ENCODE assay signal across 8 mouse cellular contexts in the genomic region with DNA sequence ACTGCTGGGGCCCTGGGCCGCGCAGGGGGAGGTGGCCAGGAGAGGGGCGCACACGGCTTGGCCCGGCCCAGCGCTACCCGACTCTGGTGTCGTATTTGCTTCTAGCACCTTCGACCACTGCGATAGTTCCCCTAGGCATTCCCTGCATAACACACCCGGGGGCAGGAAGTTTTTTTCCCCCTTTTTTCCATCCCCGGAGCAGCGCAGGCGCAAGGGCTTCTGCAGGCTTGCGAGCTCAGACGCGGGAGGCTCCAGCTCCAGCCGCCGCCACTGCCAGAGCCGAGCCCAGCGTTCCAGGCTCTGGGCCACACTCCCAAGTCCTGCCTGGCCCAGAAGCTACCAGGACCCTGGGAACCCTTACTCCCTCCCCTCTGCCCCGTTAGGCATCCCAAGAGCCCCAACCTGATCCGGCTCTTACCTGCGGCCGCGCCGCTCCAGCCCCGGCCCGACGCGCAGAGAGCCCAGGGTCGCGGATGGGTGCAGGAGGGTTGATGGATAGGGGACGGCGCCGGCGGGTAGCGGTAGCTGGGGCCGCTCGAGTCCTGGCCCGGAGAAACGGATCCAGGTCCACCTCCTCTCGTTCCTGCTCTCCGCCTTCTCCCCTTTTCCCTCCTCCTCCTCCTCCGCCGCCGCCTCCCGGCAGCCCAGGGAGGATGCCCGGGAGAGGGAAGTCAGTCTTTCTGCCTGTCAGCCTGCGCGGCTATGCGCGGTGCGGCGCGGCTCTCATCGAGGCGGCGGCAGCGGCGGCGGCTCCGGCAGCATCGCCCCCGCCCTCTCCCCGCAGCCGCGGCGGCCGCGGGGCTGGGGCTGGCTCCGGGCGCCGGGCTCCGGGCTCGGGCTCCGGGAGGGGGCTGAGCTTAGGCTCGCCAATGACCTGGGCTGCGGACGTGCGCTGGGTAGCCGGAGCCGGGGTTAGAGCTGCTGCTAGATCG. TPM values are rescaled to one million over a fixed set of nuclear protein-coding genes. Genes with fewer than 3 reads are reported as not detected.
DNase-seq lines count a peak whose midpoint lies in the region; ATAC-seq and TF ChIP-seq lines count a peak whose summit lies in the region.

No protein-coding gene starts in this region.

- WGBS in intestine, postnatal 0 days, result under 1% methylated on average over 77 of the region's 84 CpGs
- WGBS in liver, embryonic 14.5 days (ENCODE audit: insufficient replicate concordance), result 2% methylated on average over 71 of the region's 84 CpGs

- H3K4me3 ChIP-seq in left cerebral cortex, adult 2 months, result peak overlapping the region; percentile 71
- H3K4me3 ChIP-seq in gastrocnemius, adult 2 months, result peak overlapping the region; percentile 86
- H3K4me3 ChIP-seq in intestine, postnatal 0 days (ENCODE audit: low read depth, low read length), result peak overlapping the region; percentile 70
- H3K4me3 ChIP-seq in liver, embryonic 14.5 days (ENCODE audit: insufficient read depth in 1 of 2, low read depth in 2 of 2, low read length in 2 of 2), result peak overlapping the region; percentile 20 to 46

- TF ChIP-seq CTCF in left cerebral cortex, adult 2 months (IDR thresholded peaks at IDR 0.05), result no peak; the same call in 1 of the 2 replicates
- no peak for TF ChIP-seq CTCF in gastrocnemius, adult 2 months (IDR thresholded peaks at IDR 0.05)
- no peak for TF ChIP-seq CTCF in intestine, postnatal 0 days (IDR thresholded peaks at IDR 0.05; ENCODE audit: low read depth)
- no peak for TF ChIP-seq CTCF in liver, embryonic 14.5 days (IDR thresholded peaks at IDR 0.05; ENCODE audit: low read depth)

- H3K9me3 ChIP-seq in intestine, postnatal 0 days (ENCODE audit: control insufficient read depth), result no peaks in the 10 kb centered on the region
- no peaks in the 10 kb centered on the region for H3K9me3 ChIP-seq in liver, embryonic 14.5 days (ENCODE audit: control insufficient read depth, low read length)

- peak overlapping the region; percentile 99 for H3K27ac ChIP-seq in left cerebral cortex, adult 2 months
- peak overlapping the region; percentile 82 for H3K27ac ChIP-seq in gastrocnemius, adult 2 months
- H3K27ac ChIP-seq in intestine, postnatal 0 days (ENCODE audit: low read depth, low read length), result 0 out of 2 replicates have a peak overlapping the region, but pooled peaks have one; percentile 15
- no peak overlapping the region for H3K27ac ChIP-seq in liver, embryonic 14.5 days

- H3K4me2 ChIP-seq in intestine, postnatal 0 days (replicated peaks; ENCODE audit: low read depth), result peak overlapping the region; percentile 95
- H3K4me2 ChIP-seq in liver, embryonic 14.5 days (ENCODE audit: low read depth), result peak overlapping the region; percentile 59

- H3K4me1 ChIP-seq in intestine, postnatal 0 days (replicated peaks; ENCODE audit: control insufficient read depth, insufficient read depth, low read length), result 0 out of 2 replicates have a peak, but pooled peaks cover 2% of the 10 kb centered on the region
- no peaks in the 10 kb centered on the region for H3K4me1 ChIP-seq in liver, embryonic 14.5 days (replicated peaks; ENCODE audit: control insufficient read depth in 2 of 2, insufficient read depth in 2 of 2, low read length in 1 of 2)

- peak; percentile 61 to 66 for DNase-seq in left cerebral cortex, adult 2 months (ENCODE audit: extremely low spot score in 1 of 2, low spot score in 2 of 2)
- DNase-seq in left cerebral cortex, adult 11 months (ENCODE audit: low spot score), result no peak
- peak; percentile 67 for DNase-seq in cerebellum, adult 9-11 months
- DNase-seq in gastrocnemius, adult 2 months, result peak; percentile 63
- no peak for DNase-seq in liver, embryonic 14.5 days (ENCODE audit: low read depth in 3 of 3, low spot score in 3 of 3)
- DNase-seq in ovary, postnatal 14 days (ENCODE audit: low spot score), result peak; percentile 9
- no peak for DNase-seq in spleen, adult 12 weeks (ENCODE audit: low spot score)

- no peaks in the 10 kb centered on the region for H3K36me3 ChIP-seq in intestine, postnatal 0 days (ENCODE audit: control insufficient read depth, insufficient read depth)
- no peaks in the 10 kb centered on the region for H3K36me3 ChIP-seq in liver, embryonic 14.5 days (replicated peaks; ENCODE audit: control insufficient read depth, insufficient read depth, low read depth)

- H3K27me3 ChIP-seq in intestine, postnatal 0 days (replicated peaks; ENCODE audit: control insufficient read depth, insufficient read depth, low read length), result peaks cover 38% of the 10 kb centered on the region
- H3K27me3 ChIP-seq in liver, embryonic 14.5 days (ENCODE audit: control insufficient read depth, insufficient read depth, low read length), result peaks cover 44% of the 10 kb centered on the region

- intact Hi-C loops in left cerebral cortex, adult 2 months (cut with DNase I), result loop anchor here (5.0 to 10.0 kb wide), 4 partner anchors 103 to 1260 kb away; no protein-coding TSS in a partner anchor
- intact Hi-C loops in gastrocnemius, adult 2 months (cut with DNase I), result no loop called here

- H3K9ac ChIP-seq in intestine, postnatal 0 days (ENCODE audit: low read depth, low read length), result peak overlapping the region; percentile 46
- no peak overlapping the region for H3K9ac ChIP-seq in liver, embryonic 14.5 days (replicated peaks)

- no peak for TF ChIP-seq EP300 in liver, embryonic 14.5 days (IDR thresholded peaks at IDR 0.05; ENCODE audit: low read depth)

- ATAC-seq in intestine, postnatal 0 days, result peak; percentile 39
- peak; percentile 23; the same call in 1 of the 2 replicates for ATAC-seq in liver, embryonic 14.5 days (ENCODE audit: insufficient read depth)

RNA-seq across cellular contexts. Expression of a gene that starts 0.5 kb away (rescaled TPM):
- 10 to 100 TPM; 43.2 to 44.3 TPM for total RNA-seq in left cerebral cortex, adult 2 months (2021)
- 1 to 10 TPM; 3.0 to 3.4 TPM for total RNA-seq in gastrocnemius, adult 2 months (2021)
- 0.34 and 0.51 TPM in 2 replicates for polyA plus RNA-seq in intestine, postnatal 0 days (2015; fragmentation: Nextera tagmentation; extraction: Ambion mirVana)
- polyA plus RNA-seq in liver, embryonic 14.5 days (2012; rRNA removed), result 0.11 and 0.17 TPM in 2 replicates
- polyA plus RNA-seq in liver, embryonic 14.5 days (2014; fragmentation: Nextera tagmentation; extraction: Ambion mirVana), result 0.05 and 0.06 TPM in 2 replicates

Comparison
In these comparisons a context has a peak if more than half of its experiments do, and no peak if none do; other contexts are left out.
1. DNase-seq: peak in left cerebral cortex, adult 2 months (2 of 2), cerebellum, adult 9-11 months (single experiment), gastrocnemius, adult 2 months (single experiment) and ovary, postnatal 14 days (single experiment); none in left cerebral cortex, adult 11 months (single experiment), liver, embryonic 14.5 days (0 of 3) and spleen, adult 12 weeks (single experiment).
2. H3K4me3 ChIP-seq: peak in every context shown above with its lines; median percentile 86 in gastrocnemius, adult 2 months; 71 in left cerebral cortex, adult 2 months; 70 in intestine, postnatal 0 days; 33 in liver, embryonic 14.5 days.
3. RNA of a gene that starts 0.5 kb away (total RNA-seq): 43.2 to 44.3 TPM in left cerebral cortex, adult 2 months; 3.0 to 3.4 TPM in gastrocnemius, adult 2 months; every median in the first group is over 10 times any median in the second.